Mouse (Mus musculus): Measurements from ENCODE around the gene Zfp84. TPM values are rescaled to one million over a fixed set of nuclear protein-coding genes. Genes with fewer than 3 reads are reported as not detected.

The Zfp84 gene
- polyA plus RNA-seq, 1 experiment from 2014 or later = 17.3 TPM

DNA sequence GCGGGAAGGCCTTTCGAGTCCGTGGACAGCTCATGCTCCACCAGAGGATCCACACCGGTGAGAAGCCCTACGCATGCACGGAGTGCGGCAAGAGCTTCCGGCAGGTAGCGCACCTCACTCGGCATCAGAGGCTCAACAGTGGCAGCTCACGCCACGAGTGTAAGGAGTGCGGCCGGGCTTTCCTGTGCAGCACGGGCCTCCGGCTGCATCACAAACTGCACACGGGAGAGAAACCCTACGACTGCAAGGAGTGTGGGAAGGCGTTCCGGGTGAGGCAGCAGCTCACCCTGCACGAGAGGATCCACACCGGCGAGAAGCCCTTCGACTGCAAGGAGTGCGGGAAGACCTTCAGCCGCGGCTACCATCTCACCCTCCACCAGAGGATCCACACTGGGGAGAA is 24.6 kb downstream of the Zfp84 start:
- no peak for ATAC-seq (replicated peaks; ENCODE audit: low FRiP score)
- Histone ChIP-seq H3K36me3 (ENCODE audit: control insufficient read depth, insufficient read depth, low read length) (peaks cover 12% of the 10 kb centered on the region; the same call in 1 of the 2 replicates), H3K9me3 (ENCODE audit: control insufficient read depth, low read length) (no peaks in the 10 kb centered on the region), H3K27me3 (ENCODE audit: control insufficient read depth, insufficient read depth, low read length) (no peaks in the 10 kb centered on the region; the same call in 1 of the 2 replicates), H3K27ac (ENCODE audit: low read depth, low read length) (no peak overlapping the region), H3K9ac (ENCODE audit: low read length) (no peak overlapping the region), H3K4me2 (ENCODE audit: low read depth, low read length, severe bottlenecking) (no peak overlapping the region), H3K4me1 (replicated peaks; ENCODE audit: control insufficient read depth, insufficient read depth, low read length) (no peaks in the 10 kb centered on the region), H3K4me3 (ENCODE audit: low read depth, low read length) (no peak overlapping the region)
- DNase-seq (ENCODE audit: low spot score) = no peak
- WGBS = 28% methylated on average over 27 of the region's 27 CpGs

DNA sequence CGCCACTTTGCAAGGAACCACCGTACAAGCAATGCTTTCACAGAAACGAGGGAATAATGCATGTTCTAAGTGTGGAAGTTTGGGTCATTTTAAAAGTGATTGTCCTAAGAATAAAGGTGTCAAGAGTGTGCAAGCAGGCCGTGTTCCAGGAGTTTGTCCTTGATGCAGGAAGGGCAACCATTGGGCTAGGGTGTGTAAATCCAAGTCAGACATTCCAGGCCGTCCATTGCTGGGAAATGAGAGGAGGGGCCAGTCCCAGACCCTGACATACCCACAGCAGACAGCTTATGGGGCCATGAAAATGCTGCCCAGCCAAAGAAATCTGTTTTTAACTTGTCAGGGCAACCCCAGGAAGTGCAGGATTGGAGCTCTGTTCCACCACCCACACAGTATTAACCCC is 38.7 kb downstream of the Zfp84 start:
- H3K4me1 ChIP-seq (replicated peaks; ENCODE audit: control insufficient read depth, insufficient read depth, low read length) = no peaks in the 10 kb centered on the region
- WGBS = 76% methylated on average over 5 of the region's 5 CpGs
- H3K9me3 ChIP-seq (ENCODE audit: control insufficient read depth, low read length) = no peaks in the 10 kb centered on the region
- H3K4me3 ChIP-seq (ENCODE audit: low read depth, low read length) = no peak overlapping the region
- ATAC-seq (replicated peaks; ENCODE audit: low FRiP score) = no peak
- H3K9ac ChIP-seq (ENCODE audit: low read length) = no peak overlapping the region
- H3K27ac ChIP-seq (ENCODE audit: low read depth, low read length) = no peak overlapping the region
- DNase-seq (ENCODE audit: low spot score) = no peak
- no peaks in the 10 kb centered on the region for H3K27me3 ChIP-seq (ENCODE audit: control insufficient read depth, insufficient read depth, low read length)
- H3K36me3 ChIP-seq (ENCODE audit: control insufficient read depth, insufficient read depth, low read length) = no peaks in the 10 kb centered on the region
- no peak overlapping the region for H3K4me2 ChIP-seq (ENCODE audit: low read depth, low read length, severe bottlenecking)

- H3K36me3 ChIP-seq (ENCODE audit: control insufficient read depth, insufficient read depth, low read length) = no peaks in the 10 kb centered on the region
- ATAC-seq (replicated peaks; ENCODE audit: low FRiP score) (no peak), DNase-seq (ENCODE audit: low spot score) (no peak)
- no peak overlapping the region for H3K9ac ChIP-seq (ENCODE audit: low read length)
- H3K4me2 ChIP-seq (ENCODE audit: low read depth, low read length, severe bottlenecking) = no peak overlapping the region
- peaks cover 5% of the 10 kb centered on the region; the same call in 1 of the 2 replicates for H3K4me1 ChIP-seq (replicated peaks; ENCODE audit: control insufficient read depth, insufficient read depth, low read length)
- no peaks in the 10 kb centered on the region for H3K27me3 ChIP-seq (ENCODE audit: control insufficient read depth, insufficient read depth, low read length)
- H3K9me3 ChIP-seq (ENCODE audit: control insufficient read depth, low read length) = no peaks in the 10 kb centered on the region
- no peak overlapping the region for H3K4me3 ChIP-seq (ENCODE audit: low read depth, low read length)
- WGBS = 93% methylated on average over 1 of the region's 1 CpGs
- no peak overlapping the region for H3K27ac ChIP-seq (ENCODE audit: low read depth, low read length)
Measured at GRCm38 (mm10) chr7:29812244-29812643, 43.9 kb downstream of the Zfp84 start.

- 90% methylated on average over 2 of the region's 2 CpGs for WGBS
- no peak overlapping the region for H3K27ac ChIP-seq (ENCODE audit: low read depth, low read length)
- H3K4me1 ChIP-seq (replicated peaks; ENCODE audit: control insufficient read depth, insufficient read depth, low read length) = peaks cover 8% of the 10 kb centered on the region; the same call in 1 of the 2 replicates
- no peak overlapping the region for H3K9ac ChIP-seq (ENCODE audit: low read length)
- no peak overlapping the region for H3K4me3 ChIP-seq (ENCODE audit: low read depth, low read length)
- DNase-seq (ENCODE audit: low spot score) (no peak), ATAC-seq (replicated peaks; ENCODE audit: low FRiP score) (no peak)
- no peaks in the 10 kb centered on the region for H3K36me3 ChIP-seq (ENCODE audit: control insufficient read depth, insufficient read depth, low read length)
- H3K9me3 ChIP-seq (ENCODE audit: control insufficient read depth, low read length) = no peaks in the 10 kb centered on the region
- no peaks in the 10 kb centered on the region for H3K27me3 ChIP-seq (ENCODE audit: control insufficient read depth, insufficient read depth, low read length)
- no peak overlapping the region for H3K4me2 ChIP-seq (ENCODE audit: low read depth, low read length, severe bottlenecking)
Measured at GRCm38 (mm10) chr7:29814381-29814780, 46.0 kb downstream of the Zfp84 start.

GRCm38 (mm10) chr7:29815061-29815784 is 46.9 kb downstream of the Zfp84 start:
- Histone ChIP-seq H3K4me2 (ENCODE audit: low read depth, low read length, severe bottlenecking) (peak overlapping the region; percentile 83), H3K27ac (ENCODE audit: low read depth, low read length) (no peak overlapping the region), H3K4me1 (replicated peaks; ENCODE audit: control insufficient read depth, insufficient read depth, low read length) (peaks cover 9% of the 10 kb centered on the region; the same call in 1 of the 2 replicates), H3K36me3 (ENCODE audit: control insufficient read depth, insufficient read depth, low read length) (no peaks in the 10 kb centered on the region), H3K9ac (ENCODE audit: low read length) (peak overlapping the region; percentile 72), H3K9me3 (ENCODE audit: control insufficient read depth, low read length) (no peaks in the 10 kb centered on the region), H3K27me3 (ENCODE audit: control insufficient read depth, insufficient read depth, low read length) (no peaks in the 10 kb centered on the region), H3K4me3 (ENCODE audit: low read depth, low read length) (peak overlapping the region; percentile 66)
- ATAC-seq (replicated peaks; ENCODE audit: low FRiP score) (peak; percentile 39), DNase-seq (ENCODE audit: low spot score) (no peak)
- WGBS = 2% methylated on average over 12 of the region's 12 CpGs

- peak within 1 kb of the TSS; percentile 72 for H3K9ac ChIP-seq (ENCODE audit: low read length)
- peak; percentile 91 for DNase-seq (ENCODE audit: low spot score)
- H3K9me3 ChIP-seq (ENCODE audit: control insufficient read depth, low read length) = no peaks in the 10 kb centered on the region
- no peaks in the 10 kb centered on the region for H3K27me3 ChIP-seq (ENCODE audit: control insufficient read depth, insufficient read depth, low read length)
- H3K27ac ChIP-seq (ENCODE audit: low read depth, low read length) = peak within 1 kb of the TSS; percentile 53
- H3K4me3 ChIP-seq (ENCODE audit: low read depth, low read length) = peak within 1 kb of the TSS; percentile 66
- H3K36me3 ChIP-seq (ENCODE audit: control insufficient read depth, insufficient read depth, low read length) = no peaks in the 10 kb centered on the region
- WGBS = under 1% methylated on average over 26 of the region's 26 CpGs
- peak within 1 kb of the TSS; percentile 83 for H3K4me2 ChIP-seq (ENCODE audit: low read depth, low read length, severe bottlenecking)
- peaks cover 9% of the 10 kb centered on the region; the same call in 1 of the 2 replicates for H3K4me1 ChIP-seq (replicated peaks; ENCODE audit: control insufficient read depth, insufficient read depth, low read length)
- ATAC-seq (replicated peaks; ENCODE audit: low FRiP score) = peak; percentile 96
Measured at GRCm38 (mm10) chr7:29815910-29816429, 47.6 kb downstream of the Zfp84 start, which contains the start of gene Zfp790. Gene Zfp790, plus strand, starts transcription at chr7:29816114.

- H3K36me3 ChIP-seq (ENCODE audit: control insufficient read depth, insufficient read depth, low read length) = no peaks in the 10 kb centered on the region; the same call in 1 of the 2 replicates
- peak; percentile 76 for ATAC-seq (replicated peaks; ENCODE audit: low FRiP score)
- peak; percentile 72 for DNase-seq (ENCODE audit: low spot score)
- H3K4me3 ChIP-seq (ENCODE audit: low read depth, low read length) = peak overlapping the region; percentile 61
- H3K4me1 ChIP-seq (replicated peaks; ENCODE audit: control insufficient read depth, insufficient read depth, low read length) = peaks cover 9% of the 10 kb centered on the region; the same call in 1 of the 2 replicates
- peak overlapping the region; percentile 67 for H3K9ac ChIP-seq (ENCODE audit: low read length)
- WGBS = 5% methylated on average over 12 of the region's 12 CpGs
- peak overlapping the region; percentile 60 for H3K4me2 ChIP-seq (ENCODE audit: low read depth, low read length, severe bottlenecking)
- H3K27ac ChIP-seq (ENCODE audit: low read depth, low read length) = 0 out of 2 replicates have a peak overlapping the region, but pooled peaks have one; percentile 12
- no peaks in the 10 kb centered on the region for H3K27me3 ChIP-seq (ENCODE audit: control insufficient read depth, insufficient read depth, low read length)
- no peaks in the 10 kb centered on the region for H3K9me3 ChIP-seq (ENCODE audit: control insufficient read depth, low read length)
Measured at GRCm38 (mm10) chr7:29818619-29819254, 50.4 kb downstream of the Zfp84 start.

DNA sequence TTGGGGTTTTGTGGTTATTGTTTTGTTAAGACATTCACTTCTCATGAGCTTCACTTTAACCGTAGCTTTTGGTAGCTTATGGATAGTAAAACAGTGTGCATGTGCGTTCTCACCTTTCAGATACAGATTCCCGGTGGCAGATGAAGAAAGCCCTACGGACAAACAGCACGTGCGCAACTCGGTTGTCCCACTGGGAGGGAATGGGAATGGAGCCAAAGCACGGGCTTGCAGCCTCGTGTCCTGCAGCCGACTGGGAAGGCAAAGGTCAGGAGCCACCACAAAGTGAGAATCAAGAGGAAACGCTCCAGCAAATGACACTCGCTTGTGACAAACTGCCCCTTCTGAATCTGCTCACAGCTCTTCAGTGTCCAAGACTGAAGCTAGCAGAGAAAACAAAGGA is 59.6 kb downstream of the Zfp84 start:
- Histone ChIP-seq H3K9ac (ENCODE audit: low read length) (no peak overlapping the region), H3K4me2 (ENCODE audit: low read depth, low read length, severe bottlenecking) (no peak overlapping the region), H3K9me3 (ENCODE audit: control insufficient read depth, low read length) (no peaks in the 10 kb centered on the region), H3K36me3 (ENCODE audit: control insufficient read depth, insufficient read depth, low read length) (peaks cover 21% of the 10 kb centered on the region), H3K27me3 (ENCODE audit: control insufficient read depth, insufficient read depth, low read length) (no peaks in the 10 kb centered on the region), H3K27ac (ENCODE audit: low read depth, low read length) (no peak overlapping the region), H3K4me1 (replicated peaks; ENCODE audit: control insufficient read depth, insufficient read depth, low read length) (no peaks in the 10 kb centered on the region), H3K4me3 (ENCODE audit: low read depth, low read length) (no peak overlapping the region)
- 95% methylated on average over 12 of the region's 12 CpGs for WGBS
- no peak for ATAC-seq (replicated peaks; ENCODE audit: low FRiP score)
- DNase-seq (ENCODE audit: low spot score) = no peak

Measured in forebrain, embryonic 11.5 days (tissue).